Mouse (Mus musculus): ENCODE results near the gene Dab2ip.

Dab2ip gene

DNA sequence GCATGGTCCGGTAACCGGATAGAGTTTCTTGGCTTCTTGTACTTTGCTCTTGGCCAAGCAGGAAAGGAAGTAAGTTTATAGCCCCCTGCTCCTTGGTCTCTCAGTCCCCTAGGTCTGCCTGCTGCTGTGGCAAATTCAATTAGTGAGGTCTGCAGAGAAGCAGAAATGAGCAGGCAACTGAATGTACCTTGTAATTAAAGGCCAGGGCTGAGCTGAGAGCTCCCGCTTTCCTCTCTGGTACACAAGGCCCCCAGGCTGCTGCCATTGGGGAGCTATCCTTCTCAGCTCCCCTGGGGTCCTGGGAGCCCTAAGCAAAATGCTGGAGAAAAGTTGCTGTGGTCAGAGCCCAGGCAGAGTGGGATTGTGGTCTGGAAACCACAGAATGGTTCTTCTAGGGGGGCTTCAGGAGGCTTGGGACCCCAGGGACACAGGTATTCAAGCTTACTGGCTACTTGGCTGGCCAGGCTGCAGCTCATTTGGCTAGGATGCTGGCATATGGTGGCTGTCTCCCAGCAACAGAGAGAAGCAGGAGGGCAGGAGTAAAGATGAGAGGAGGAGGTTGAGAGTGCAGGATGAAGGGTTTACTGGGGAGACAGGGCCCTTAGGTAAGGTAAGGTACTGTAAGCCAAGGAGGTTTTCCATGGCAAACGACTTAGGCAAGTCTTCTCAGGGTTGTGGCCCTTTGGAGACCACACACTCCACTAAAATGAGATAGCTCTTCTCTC is 922 bp downstream of the Dab2ip start:
- no peak for DNase-seq (ENCODE audit: low read depth, low spot score)

DNA sequence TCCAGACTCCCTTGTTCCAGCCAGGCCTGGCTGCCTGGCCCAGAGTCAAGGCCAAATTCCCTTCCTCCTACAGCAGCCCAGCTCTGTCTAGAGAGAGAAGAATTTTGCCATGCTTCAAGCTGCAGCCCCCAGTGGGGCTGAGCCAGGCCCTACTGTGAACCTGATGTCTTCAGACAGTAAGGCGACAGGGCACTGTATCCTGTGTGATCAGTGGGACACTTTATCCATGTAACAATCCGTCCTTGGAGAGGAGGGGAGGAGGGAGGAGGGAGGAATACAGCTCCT is 1.4 kb downstream of the Dab2ip start:
- no peak for DNase-seq (ENCODE audit: low read depth, low spot score)

DNA sequence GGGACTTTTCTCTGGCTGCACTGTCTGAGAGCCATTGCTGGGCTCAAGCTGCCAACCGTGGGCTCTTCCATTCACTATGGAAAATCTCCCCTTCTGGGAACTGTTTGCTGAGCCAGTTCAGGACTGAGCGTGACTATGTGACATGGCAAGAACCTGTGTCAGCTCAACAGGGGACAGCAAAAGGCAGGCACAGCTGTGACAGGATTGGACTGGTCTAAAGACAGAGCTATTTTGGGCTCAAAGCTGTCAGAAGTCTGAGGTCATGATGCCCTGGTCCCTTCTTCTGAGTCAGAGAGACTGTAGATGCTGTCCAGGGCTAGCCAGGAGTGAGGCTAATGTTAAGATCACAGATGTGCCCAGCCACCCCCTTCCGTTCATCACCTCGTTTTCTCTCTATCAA is 5.7 kb downstream of the Dab2ip start:
- DNase-seq (ENCODE audit: low read depth, low spot score), result no peak

DNA sequence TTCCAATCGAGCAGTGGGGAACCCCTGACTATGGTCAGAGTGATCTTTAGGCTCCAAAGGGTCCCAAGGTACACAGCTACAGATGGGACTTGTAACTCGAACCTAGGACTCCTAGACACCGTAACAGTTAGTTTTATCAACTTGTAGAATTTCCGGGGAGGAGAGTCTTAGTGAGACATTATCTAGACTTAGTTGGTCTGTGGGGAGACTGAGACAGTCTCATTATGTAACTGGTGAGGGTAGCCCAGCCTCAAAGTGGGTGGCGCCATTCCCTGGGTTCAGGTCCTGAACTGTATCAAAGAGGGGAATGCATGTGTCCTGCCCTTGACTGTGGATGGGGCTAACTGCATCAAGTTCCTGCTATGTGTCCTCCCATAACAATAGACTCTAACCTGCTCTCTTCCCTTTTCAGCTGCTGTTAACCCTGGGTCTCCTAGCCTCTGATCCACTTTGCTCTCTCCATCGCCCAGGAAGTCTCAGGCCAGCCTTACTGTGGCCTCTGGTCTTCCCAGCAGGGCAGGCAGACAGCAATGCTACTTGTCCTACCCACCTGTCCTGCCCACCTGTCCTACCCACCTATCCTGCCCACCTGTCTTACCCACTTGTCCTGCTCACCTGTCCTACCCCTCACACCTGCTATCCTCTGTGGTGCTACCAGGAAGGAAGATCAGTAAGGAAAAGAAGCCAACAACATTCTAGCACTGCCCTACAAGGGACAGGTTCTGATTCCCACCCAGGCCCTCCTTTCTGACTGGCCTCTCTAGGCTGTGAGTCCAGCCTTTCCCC is 7.2 kb downstream of the Dab2ip start:
- no peak for DNase-seq (ENCODE audit: low read depth, low spot score)

DNA sequence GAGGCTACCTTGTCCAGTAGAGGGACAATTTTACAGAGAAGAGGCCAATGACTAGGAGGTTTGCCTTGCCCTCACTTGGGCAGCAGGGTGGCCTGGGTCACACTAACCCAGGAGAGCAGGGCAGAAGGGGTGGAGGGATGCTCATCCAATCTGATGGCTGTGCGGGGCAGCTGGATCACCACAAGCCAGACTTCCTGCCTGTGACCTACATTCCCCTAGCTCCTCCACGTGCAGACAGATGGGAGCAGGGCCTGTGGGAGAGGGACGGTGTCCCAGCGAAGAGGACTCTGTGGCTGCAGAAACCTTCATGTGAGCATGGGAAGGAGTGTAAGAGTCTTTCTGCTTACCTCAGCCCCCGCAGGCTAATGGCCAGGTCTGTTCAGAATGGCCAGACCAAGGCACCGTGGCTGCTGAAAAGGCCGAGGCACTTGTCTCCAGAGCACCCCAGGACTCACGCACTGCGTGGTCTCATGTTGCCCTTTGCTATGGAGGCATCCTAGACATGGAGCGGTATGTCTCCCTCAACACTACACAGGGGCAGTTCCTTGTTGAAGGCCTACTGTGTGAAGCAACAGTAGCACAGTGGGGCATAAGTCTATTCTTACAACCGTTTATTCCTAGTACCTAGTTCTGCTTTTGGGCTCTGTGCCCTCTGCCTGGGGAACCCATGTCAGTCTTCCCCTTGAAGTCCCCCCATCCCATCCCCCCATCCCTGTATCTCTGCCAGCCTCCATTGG is 9.1 kb downstream of the Dab2ip start:
- DNase-seq (ENCODE audit: low read depth, low spot score), result no peak

DNA sequence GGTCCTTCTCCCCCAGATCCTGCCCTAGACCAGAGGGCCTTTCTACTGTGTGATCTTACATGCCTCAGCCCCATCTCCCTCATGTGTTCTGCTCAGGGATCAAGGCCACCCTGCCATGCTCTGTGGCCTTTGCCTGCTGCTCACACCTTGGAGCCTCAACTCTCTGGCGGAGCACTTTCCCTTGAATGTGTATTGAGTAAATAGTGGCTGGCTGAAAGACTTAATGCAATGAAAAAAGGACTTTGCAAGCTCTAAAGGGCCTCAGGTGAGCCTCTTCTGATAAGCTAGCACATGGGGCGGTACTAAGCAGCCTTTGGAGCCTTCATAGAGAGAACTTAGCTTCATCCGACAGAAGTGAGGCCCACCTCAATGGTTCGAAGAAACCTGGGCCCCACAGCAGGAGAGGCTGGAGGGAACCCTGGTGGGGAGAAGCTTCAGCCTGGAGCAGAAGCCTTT is 9.7 kb downstream of the Dab2ip start:
- no peak for DNase-seq (ENCODE audit: low read depth, low spot score)

DNA sequence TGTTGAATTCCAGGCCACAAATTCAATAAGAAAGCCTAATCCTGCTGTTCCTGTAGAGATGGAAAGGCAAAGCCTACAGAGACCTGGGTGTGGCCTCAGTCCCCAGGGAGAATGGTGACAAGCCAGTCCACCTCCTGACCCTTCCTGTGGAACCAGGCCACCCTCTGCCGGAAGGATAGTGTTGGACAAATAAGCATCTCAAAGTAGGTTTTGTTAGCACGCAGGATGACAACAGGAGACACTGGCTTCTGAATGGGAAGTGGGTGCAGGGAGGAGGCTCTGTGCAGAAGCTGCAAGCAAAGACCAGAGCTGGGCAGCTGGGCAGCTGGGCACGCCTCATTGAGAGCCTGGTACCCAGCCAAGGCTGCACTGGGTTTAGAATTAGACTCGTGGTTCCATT is 12.7 kb downstream of the Dab2ip start:
- DNase-seq (ENCODE audit: low read depth, low spot score), result no peak

DNA sequence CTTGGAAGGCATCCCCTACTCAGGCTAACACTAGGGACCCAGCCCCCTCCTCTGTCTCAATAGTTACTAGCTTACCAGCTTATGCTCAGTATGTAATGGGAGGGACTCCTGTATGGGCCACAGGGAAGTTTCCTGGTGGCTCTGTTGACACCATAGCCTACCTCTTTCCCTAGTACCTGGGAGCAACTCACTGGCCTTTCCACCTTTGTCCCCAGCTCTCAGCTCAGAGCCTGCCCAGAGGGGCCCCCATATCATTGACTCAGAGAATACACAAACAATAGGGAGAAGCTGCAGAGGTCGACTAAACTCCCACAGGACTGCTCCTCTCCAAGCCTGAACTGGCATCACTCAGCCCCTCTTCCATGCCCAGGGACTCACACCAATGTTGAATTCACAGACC is 16.6 kb downstream of the Dab2ip start:
- DNase-seq (ENCODE audit: low read depth, low spot score), result no peak

DNA sequence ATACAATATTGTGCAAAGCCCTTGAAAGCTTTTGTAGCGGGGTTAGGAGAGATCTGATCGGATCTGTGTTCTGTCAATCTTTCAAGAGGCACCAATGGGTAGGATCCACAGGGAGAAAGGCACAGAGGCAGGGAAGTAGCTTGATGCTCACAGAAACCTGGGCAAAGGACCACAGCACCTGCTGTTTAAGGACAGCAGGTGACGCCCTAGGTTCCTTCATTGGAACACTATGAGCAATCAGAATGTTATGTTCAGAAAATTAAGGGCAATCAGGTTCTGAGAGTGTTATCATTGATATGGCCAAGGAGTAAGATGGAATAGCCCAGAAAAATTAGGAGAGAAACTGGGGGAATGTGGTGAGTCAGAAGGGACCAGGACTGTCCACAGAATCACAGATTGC is 18.6 kb downstream of the Dab2ip start:
- DNase-seq (ENCODE audit: low read depth, low spot score), result no peak

DNA sequence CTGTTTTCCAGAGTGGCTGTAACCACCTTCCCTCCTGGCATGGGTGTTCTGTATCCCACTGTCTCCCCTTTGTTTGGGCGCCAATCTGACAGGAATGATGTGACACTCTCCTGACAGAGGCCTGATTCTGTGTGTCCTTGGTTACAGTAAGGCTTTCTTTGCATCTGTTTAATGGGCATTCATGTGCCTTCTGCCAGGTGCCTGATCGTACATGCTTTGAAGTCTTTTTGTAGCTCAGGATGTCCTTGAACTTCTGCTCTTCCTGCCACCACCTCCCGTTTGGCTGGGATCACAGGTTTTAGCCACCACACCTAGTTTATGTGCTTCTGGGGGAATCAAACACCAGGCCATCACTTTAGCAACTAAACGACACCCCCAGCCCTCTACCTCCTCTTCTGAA is 22.0 kb downstream of the Dab2ip start:
- DNase-seq (ENCODE audit: low read depth, low spot score), result no peak

DNA sequence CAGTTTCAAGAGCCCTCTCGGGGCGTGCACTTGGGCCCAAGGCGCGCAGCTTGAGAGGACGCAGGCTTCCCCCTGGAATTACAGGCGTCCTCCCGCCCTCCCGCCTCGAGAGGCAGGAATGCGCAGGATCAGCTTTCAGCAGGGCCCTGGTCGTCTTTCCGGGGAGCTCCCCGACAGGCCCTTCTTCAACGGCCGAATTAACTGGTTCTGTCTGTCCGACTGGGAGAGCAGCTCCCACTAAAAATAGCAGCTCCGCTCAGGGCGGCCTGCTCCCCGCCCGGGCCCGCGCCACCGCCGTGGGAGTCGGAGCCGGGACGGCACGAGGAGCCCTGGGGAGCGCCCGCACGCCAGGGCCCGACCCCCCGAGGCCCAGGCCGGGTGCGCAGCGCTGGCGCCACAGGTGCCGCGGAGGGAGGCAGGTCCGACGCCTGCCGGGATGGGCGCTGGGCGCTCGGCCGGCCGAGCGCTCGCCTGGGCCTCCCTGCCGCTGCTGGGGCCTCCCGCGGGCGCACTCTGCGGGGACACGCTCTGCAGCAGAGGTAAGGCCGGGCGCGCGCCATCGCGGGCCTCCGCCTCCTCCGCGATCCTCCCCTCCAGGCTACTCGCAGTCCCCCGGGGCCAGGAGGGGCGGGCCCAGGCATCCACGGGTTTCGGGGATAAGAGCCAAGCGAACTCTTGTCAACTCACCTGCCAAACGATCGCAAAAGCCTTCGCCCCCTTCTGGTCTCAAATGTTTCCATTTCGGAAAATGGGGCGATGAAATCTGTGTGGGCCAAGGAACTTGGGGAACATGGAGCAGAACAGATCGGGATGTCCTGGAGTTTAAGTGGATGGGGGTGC is 23.7 kb downstream of the Dab2ip start:
- no peak for DNase-seq (ENCODE audit: low read depth, low spot score)

DNA sequence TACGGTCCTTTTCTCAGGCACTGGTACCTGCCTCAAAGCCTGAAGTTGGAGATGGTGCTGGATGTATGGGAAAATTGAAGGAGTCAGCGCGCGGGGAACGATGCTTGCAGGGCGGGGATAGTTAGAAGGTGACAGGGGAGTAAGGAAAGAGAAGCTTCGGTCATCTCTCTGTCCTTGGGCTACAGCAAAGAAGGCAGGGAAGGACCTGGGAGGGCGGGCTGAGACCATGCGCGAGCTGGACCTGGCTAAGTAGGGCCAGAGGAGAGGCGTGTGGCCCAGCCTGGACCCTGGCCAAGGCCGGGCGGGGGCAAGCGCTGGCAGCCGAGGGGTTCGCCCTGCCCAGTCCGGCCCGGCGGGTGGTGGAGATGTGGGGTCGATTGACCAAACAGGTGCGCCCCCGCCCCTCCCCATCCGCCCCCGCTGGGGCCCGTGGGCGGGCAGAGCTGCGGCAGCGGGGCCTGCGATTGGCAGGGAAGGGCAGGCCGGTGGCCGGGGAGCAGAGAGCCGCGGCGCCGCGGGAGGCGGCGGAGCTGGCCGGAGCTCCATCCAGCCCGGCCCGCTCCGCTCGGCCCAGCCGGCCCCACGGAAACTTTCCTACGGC is 24.4 kb downstream of the Dab2ip start:
- DNase-seq (ENCODE audit: low read depth, low spot score), result no peak

DNA sequence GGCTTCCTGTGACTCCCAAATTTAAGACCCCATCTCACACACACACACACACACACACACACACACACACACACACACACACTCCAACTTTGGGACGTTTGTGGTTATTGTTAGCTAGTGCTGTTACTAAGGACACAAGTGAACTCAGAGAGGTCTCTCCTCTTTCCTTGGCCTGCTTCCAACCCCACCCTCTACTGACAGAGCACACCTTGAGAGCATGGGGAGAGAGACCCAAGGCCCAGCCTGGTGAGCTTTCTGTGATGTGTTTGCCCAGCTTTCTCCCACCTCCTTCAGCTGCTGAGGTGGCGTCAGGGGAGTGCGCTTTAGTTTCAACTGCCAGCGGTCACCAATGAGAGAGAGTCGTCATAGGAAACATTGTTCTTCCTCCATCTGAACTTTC is 25.3 kb downstream of the Dab2ip start:
- DNase-seq (ENCODE audit: low read depth, low spot score), result no peak

DNA sequence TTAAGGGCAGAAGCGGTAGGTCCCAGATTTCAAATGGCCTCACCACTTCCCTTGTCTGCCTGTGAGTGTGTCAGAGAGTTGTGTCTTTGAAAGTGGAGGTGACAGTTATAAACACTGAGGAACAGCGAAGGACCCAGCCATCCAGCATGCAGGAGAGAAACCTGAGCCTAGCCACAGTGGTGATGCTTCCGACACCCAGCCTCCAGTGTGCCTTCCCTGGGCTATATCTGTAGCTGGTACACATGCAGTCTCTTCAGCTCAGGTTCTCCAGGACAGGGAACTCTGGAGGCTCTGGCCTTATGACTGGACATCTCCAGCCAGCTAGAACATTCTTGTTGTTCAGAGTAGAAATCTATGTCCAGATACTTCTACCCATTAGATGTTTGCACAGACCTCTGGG is 25.9 kb downstream of the Dab2ip start:
- no peak for DNase-seq (ENCODE audit: low read depth, low spot score)

DNA sequence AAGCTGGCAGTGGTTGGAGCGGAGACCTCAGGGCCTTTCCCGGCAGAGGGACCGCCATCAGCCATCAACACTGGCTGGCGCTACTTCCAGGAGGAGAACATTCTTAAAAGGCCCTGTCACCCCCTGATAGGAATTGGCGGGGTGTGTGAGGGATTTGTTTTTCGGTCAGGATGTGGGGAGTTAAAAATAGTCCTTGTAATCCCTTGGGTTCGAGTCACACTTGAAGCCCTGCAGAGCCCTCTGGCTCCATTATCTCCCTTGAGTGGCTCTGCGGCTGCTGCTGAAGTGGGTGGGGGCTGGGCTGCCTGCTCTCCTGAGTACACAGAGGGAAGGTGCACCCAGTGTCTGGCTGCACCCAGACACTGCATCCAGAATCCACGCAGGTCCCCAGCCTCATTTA is 30.3 kb downstream of the Dab2ip start:
- no peak for DNase-seq (ENCODE audit: low read depth, low spot score)

DNA sequence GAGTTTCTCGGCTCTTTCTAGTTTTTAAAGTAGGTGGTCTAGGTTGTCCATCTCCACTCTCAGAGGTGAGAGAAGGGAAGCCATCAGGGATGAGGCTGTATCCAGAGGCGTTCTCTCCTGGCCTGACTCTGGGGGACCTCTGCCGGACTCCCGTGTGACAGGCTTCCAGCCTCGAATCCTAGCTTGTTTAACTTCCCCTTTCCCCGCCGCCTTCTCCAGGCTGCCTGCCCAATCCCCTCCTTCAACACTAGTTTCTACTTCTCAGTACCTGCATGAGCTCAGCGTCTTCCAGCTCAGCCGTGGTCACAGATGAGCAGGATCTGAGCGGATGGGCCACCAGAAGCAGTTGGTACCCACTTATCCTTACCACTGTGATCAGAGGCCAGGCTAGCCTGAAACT is 31.3 kb downstream of the Dab2ip start:
- no peak for DNase-seq (ENCODE audit: low read depth, low spot score)

DNA sequence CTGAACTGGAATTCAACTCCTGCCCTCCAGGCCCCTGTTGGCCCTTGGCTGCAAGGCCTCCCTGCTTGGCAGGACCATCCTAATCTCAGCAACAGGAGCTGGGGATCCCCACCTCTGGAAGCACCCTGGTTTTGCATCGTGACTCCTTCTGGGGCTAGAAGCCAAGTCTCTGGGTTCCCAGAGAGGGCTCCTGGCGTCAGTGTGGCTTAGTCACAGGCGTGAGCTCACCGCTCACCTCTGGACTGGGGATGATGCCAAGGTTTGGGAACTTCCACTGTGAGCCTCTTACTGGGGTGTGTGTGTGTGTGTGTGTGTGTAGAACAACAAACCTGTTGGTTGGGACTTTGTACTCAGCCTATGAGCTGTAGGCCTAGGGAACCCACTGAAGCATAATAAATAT is 31.7 kb downstream of the Dab2ip start:
- no peak for DNase-seq (ENCODE audit: low read depth, low spot score)

DNA sequence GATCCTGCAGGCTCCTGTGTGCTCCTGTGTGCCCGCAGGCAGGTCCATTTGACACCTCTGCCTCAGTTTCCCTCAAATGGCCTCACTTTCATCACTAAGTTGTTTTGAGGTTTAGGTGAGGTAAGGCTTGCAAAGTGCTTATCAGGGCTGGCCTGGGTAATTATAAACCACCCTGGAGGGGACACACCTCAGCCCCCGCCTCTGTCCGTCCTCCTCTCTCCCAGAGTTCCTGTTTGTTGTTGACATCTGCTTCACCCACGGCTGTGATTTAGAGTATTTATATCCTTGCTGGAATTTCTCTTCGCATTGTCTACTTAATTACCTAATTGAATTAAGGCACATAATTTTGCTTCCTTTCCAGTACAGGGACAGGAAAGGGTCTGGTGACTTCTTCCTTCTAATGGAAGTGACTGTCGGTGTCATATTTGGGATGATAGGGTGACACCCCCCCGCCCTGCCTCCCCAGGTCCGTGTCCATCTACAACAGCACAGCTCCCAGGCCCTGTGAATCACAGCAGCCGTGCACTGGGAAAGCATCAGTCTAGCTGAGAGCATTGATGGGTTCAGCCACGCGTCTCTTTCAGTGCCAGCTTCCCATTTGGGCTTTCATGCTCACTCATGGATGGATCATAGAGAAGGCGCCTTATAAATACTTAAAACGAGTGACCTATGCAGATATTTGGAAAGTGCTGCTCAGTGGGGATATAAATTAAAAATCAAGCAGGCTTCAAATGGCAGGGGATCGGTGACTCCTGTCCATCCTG is 34.1 kb downstream of the Dab2ip start:
- no peak for DNase-seq (ENCODE audit: low read depth, low spot score)

DNA sequence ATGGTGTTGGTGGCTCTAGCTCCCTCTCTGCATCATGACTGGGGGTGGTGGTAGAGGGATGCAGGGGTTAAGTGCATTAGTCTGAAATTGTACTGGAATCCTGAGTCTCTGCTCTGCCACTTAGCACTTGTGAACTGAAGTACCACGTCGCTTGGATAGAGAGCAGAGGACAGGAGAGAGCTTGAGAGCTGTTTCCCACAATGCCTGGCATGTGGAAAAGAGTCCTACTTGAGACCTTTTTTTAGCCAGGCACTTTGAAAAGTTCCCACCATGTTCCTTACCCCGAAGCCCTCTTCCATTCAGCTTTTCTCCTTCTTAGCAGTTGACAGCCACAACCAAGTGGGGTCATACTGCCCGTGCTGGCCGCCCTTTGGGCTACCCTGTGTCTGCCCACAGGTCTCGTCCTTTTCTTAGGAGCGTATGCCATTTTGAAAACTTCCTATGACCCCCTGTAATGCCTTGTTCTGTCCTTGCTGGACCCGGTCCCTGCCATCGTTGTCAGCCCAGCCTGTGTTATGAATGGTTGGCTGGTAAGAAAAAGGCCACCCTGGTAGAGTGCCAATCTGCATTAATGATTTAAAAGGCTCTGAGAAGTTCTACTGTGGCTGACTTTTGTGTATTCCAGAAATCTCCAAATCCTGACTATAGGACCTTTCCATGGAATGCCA is 34.8 kb downstream of the Dab2ip start:
- no peak for DNase-seq (ENCODE audit: low read depth, low spot score)

DNA sequence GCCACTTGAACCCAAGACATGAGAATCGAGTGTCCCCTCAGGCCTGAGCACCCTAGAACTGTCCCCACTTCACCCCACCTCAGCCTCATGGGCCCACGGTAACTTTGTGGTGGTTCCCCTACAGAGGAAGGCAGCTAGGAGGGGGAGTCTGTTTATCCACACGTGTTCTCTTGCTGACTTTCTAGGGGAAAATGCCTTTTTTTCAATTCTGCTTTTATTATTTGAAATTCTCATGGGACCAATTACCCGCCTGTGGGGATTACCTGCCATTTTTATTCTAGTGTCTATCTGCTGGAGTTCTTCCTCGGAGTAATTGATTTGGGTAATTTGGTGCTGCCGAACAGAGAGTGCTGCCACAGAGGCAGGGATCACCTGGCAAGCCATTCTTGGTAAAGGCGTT is 35.8 kb downstream of the Dab2ip start:
- no peak for DNase-seq (ENCODE audit: low read depth, low spot score)

Data from retina, adult 2 months (tissue).